Mouse (Mus musculus) embryonic facial prominence, embryonic 11.5 days (tissue): ENCODE measurements at regions not wholly inside any gene's neighbourhood (a gene's known extent, or its start where the extent isn't known, plus 50 kb on each side); places are given as distances from the start of the nearest gene placed in this dataset.
A peak's percentile ranks its signal among the peaks of the same experiment; 100 is the strongest.

Experiments used
- ATAC-seq: fragments of 200-750 bp; cut with Nextera tagmentation; replicated peaks from 2 replicates; pipeline ENCODE4 v1.8.0; 2017; ENCODE audit warnings: low read depth; ENCODE audit not compliant: insufficient number of reproducible peaks, low FRiP score, low TSS enrichment
- DNase-seq: peaks from one replicate; pipeline ENCODE4 v3.0.0-alpha.2; 2015; ENCODE audit warnings: low spot score
- H3K27ac ChIP-seq: fragments of 300-500 bp; sonication (generic); replicated peaks from 2 replicates; pipeline ENCODE4 v1.5.1; 2014; ENCODE audit warnings: mild to moderate bottlenecking, low read depth, low read length, control low read depth
- H3K27me3 ChIP-seq: fragments of 300-500 bp; sonication (generic); 2 replicates; pipeline ENCODE4 v1.6.1; 2014; ENCODE audit warnings: mild to moderate bottlenecking, low read length, moderate library complexity, mixed read lengths; ENCODE audit not compliant: control insufficient read depth, insufficient read depth
- H3K36me3 ChIP-seq: fragments of 300-500 bp; sonication (generic); replicated peaks from 2 replicates; pipeline ENCODE4 v1.6.1; 2014; ENCODE audit warnings: low read depth, mild to moderate bottlenecking, low read length, moderate library complexity, mixed read lengths; ENCODE audit not compliant: control insufficient read depth, insufficient read depth
- H3K4me1 ChIP-seq: fragments of 300-500 bp; sonication (generic); 2 replicates; pipeline ENCODE4 v1.6.1; 2014; ENCODE audit warnings: low read length, mixed read lengths; ENCODE audit not compliant: control insufficient read depth, insufficient read depth
- H3K4me2 ChIP-seq: fragments of 300-500 bp; sonication (generic); 2 replicates; pipeline ENCODE4 v1.6.1; 2014; ENCODE audit warnings: low read depth, mild to moderate bottlenecking, control low read depth, low read length, moderate library complexity
- H3K4me3 ChIP-seq: fragments of 300-500 bp; sonication (generic); 2 replicates; pipeline ENCODE4 v1.5.1; 2014; ENCODE audit warnings: low read depth, low read length, control low read depth
- H3K9ac ChIP-seq: fragments of 300-500 bp; sonication (generic); replicated peaks from 2 replicates; pipeline ENCODE4 v1.6.1; 2014; ENCODE audit warnings: mild to moderate bottlenecking, control low read depth, low read length
- H3K9me3 ChIP-seq: fragments of 300-500 bp; sonication (generic); replicated peaks from 2 replicates; pipeline ENCODE4 v1.6.1; 2016; ENCODE audit warnings: mild to moderate bottlenecking, low read length, inconsistent platforms, mixed read lengths; ENCODE audit not compliant: control insufficient read depth
- WGBS: fragments of 180-500 bp; shearing (Covaris S2); extraction: QIAGEN DNeasy Blood & Tissue Kit; methylation state at CpG from one replicate; pipeline ENCODE4 v1.1.7; 2014; 5-methylcytosine and 5-hydroxymethylcytosine counted together

DNA sequence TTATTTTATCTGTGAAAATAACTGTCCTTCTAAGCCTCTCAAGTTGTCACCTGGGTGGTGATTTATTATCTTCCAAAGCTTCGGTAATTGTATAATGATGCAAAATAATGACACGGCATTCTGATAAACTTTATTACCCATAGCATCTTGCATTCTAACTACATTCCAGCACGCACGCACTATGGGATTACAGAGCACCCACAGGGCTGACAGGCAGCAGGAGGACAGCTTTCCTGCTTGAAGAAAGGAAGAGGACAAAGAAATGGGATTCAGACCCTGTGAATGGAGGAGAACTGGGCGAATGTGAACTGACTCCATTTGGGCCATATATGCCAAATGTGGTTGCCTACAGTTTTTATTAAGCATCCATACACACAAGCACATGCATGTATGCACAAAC lies 193.5 kb upstream of the Klhl29 start:
- ATAC-seq (no peak), DNase-seq (no peak)
- 87% methylated on average over 5 of the region's 5 CpGs for WGBS
- no peaks in the 10 kb centered on the region for H3K27me3 ChIP-seq
- H3K9ac ChIP-seq: no peak overlapping the region
- no peaks in the 10 kb centered on the region for H3K4me1 ChIP-seq
- H3K36me3 ChIP-seq: no peaks in the 10 kb centered on the region
- H3K9me3 ChIP-seq: no peaks in the 10 kb centered on the region
- no peak overlapping the region for H3K4me3 ChIP-seq
- H3K4me2 ChIP-seq: no peak overlapping the region
- no peak overlapping the region for H3K27ac ChIP-seq

DNA sequence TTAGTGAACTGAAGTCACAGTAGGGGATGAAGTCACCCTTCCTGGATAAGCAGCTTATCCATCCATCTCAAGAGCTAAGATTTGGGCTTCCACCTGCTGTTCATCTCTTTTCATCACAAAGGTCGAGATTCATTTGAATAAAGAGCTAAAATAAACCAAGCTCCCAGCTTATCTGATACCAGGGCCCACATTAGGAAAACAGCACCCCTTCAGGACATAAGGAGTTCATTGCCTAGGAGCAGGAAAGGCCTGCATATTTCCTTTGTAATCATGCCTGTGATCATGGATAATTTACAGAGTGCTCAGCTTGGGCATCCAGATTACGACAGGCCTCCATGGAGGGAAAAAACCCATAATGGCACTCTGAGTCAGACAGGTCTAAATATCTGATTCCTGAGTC lies 190.7 kb upstream of the Klhl29 start:
- Histone ChIP-seq H3K9ac (no peak overlapping the region), H3K4me2 (no peak overlapping the region), H3K9me3 (no peaks in the 10 kb centered on the region), H3K36me3 (no peaks in the 10 kb centered on the region), H3K27me3 (no peaks in the 10 kb centered on the region), H3K27ac (no peak overlapping the region), H3K4me1 (no peaks in the 10 kb centered on the region), H3K4me3 (no peak overlapping the region)
- 21% methylated on average over 2 of the region's 2 CpGs for WGBS
- no peak for ATAC-seq
- DNase-seq: peak; percentile 12

DNA sequence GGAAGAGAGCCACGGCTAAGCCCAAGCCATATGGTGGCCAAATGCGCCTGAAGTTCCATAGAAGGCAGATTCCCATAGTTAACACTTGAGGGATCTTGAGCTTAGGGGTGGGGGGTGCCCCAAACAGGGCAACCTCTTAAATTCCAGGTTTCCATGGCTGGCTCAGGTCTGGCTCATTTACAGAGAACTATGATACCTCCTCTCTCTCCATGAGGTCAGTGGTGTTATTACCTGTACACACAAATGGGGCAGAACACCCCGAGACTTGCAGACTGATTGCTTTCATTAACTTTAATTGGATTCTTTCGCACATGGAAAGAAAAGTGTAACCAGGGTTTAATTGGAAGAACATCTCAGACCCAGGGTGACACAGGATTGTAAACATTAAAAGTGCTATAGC lies 177.1 kb upstream of the Klhl29 start:
- Histone ChIP-seq H3K4me1 (no peaks in the 10 kb centered on the region), H3K9me3 (no peaks in the 10 kb centered on the region), H3K27ac (no peak overlapping the region), H3K4me2 (no peak overlapping the region), H3K36me3 (no peaks in the 10 kb centered on the region), H3K9ac (no peak overlapping the region), H3K27me3 (no peaks in the 10 kb centered on the region), H3K4me3 (no peak overlapping the region)
- ATAC-seq (0 out of 2 replicates have a peak, but pooled peaks have one; percentile 12), DNase-seq (no peak)
- WGBS: 53% methylated on average over 4 of the region's 4 CpGs

DNA sequence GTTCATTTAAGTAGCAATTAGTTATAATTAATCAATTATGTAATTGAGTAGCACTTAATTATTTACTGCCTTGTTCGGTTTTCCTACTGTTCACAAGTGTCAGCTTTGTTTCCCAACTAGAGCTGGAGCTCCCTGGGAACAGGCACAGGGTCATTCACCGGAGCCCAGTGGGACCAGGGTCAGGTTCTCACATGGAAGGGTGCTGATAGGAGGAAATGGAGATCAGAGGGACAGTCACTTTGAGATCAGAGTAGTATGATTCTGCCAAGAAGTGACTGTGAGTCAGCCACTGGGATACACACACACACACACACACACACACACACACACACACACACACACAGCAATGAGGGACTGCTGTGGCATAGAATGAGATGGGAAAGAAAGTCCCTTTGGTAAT lies 176.4 kb upstream of the Klhl29 start:
- no peak overlapping the region for H3K4me2 ChIP-seq
- H3K9me3 ChIP-seq: no peaks in the 10 kb centered on the region
- H3K27ac ChIP-seq: no peak overlapping the region
- H3K36me3 ChIP-seq: no peaks in the 10 kb centered on the region
- no peak overlapping the region for H3K9ac ChIP-seq
- no peak overlapping the region for H3K4me3 ChIP-seq
- 52% methylated on average over 2 of the region's 2 CpGs for WGBS
- ATAC-seq: no peak
- DNase-seq: no peak
- no peaks in the 10 kb centered on the region for H3K4me1 ChIP-seq
- H3K27me3 ChIP-seq: no peaks in the 10 kb centered on the region

DNA sequence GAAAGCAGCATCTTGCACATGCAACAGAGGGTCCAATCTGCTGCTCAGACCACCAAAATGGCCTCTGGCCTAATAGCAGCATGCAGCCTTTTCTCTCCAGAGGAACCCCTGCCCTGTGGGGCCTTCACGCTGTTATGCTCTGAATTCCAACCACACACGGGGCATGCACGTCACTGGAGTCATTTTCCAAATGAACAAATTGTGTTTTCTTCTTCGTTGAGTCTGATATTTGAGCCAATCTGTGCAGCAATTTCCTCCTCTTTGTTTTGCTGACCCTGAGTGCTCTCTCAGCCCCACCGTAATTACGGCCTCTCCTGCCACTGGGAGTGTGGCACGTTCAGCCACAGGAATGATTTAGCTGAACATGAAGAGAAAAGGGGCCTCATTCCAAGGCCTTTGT lies 174.3 kb upstream of the Klhl29 start:
- ATAC-seq (0 out of 2 replicates have a peak, but pooled peaks have one; percentile 50), DNase-seq (peak; percentile 48)
- H3K9me3 ChIP-seq: no peaks in the 10 kb centered on the region
- no peak overlapping the region for H3K4me3 ChIP-seq
- no peak overlapping the region for H3K27ac ChIP-seq
- 11% methylated on average over 7 of the region's 7 CpGs for WGBS
- no peaks in the 10 kb centered on the region for H3K4me1 ChIP-seq
- H3K9ac ChIP-seq: no peak overlapping the region
- no peaks in the 10 kb centered on the region for H3K27me3 ChIP-seq
- H3K36me3 ChIP-seq: no peaks in the 10 kb centered on the region
- no peak overlapping the region for H3K4me2 ChIP-seq

DNA sequence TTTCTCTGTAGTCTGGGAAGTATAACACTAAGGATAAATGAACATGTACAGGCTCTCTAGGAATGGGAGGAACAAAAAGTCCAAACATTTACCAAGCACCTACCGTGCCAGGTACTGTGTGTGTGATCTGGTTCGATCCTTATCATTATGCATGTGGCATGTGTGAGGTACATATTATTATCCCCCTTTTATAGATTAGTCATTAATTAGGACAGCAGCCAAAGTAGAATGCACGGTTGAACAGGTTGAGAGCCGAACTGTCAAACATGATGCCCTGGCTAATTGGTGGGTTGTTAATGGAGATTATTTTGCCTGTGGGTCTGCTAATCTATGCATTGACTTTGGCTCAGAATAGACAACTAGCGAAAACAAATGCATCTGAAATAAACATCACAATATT lies 172.2 kb upstream of the Klhl29 start:
- H3K27me3 ChIP-seq: no peaks in the 10 kb centered on the region
- no peak overlapping the region for H3K4me3 ChIP-seq
- no peaks in the 10 kb centered on the region for H3K9me3 ChIP-seq
- H3K4me2 ChIP-seq: no peak overlapping the region
- H3K9ac ChIP-seq: no peak overlapping the region
- ATAC-seq (no peak), DNase-seq (no peak)
- H3K4me1 ChIP-seq: no peaks in the 10 kb centered on the region
- WGBS: 85% methylated on average over 5 of the region's 5 CpGs
- no peaks in the 10 kb centered on the region for H3K36me3 ChIP-seq
- H3K27ac ChIP-seq: no peak overlapping the region

DNA sequence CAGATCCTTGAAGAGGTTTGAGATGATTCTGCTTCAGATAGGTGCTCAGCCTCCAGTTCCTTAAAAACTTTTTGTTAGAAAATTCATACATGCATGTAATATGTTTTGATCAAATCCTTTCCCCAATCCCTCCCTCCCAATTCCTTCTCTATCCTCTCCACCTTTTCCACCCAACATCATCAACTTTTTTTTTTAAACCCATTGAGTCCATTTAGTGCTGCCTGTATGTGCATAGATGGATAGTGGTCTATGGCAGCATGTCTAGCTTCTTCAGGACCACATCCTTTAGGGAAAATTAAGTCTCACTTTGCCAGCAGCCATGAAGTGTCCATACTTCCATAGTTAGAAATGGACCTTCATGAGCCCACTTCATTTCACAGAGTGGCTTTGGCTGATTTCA lies 167.2 kb upstream of the Klhl29 start:
- no peaks in the 10 kb centered on the region for H3K27me3 ChIP-seq
- H3K9me3 ChIP-seq: no peaks in the 10 kb centered on the region
- H3K4me1 ChIP-seq: no peaks in the 10 kb centered on the region
- no peak overlapping the region for H3K27ac ChIP-seq
- H3K4me2 ChIP-seq: no peak overlapping the region
- H3K9ac ChIP-seq: no peak overlapping the region
- no peak for ATAC-seq
- no peaks in the 10 kb centered on the region for H3K36me3 ChIP-seq
- DNase-seq: no peak
- H3K4me3 ChIP-seq: no peak overlapping the region

DNA sequence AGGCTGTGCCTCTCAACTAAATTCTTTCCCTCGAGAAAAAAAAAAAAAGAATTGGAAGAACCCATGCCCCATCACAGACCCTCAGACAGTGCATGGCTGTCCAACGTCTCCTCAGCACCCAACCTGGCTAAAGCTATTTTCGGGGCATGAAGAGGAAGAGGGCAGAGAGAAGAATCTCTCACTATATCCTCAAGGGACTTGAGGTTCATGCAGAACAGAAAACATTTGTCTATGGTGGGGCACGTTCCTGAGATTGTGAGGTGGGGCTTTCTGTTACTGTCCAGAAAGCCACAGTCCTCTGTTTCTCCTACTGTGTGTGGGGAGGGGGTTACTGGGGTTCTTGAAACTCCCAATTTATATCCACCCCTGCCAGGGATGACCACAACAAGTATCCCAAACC lies 120.8 kb upstream of the Klhl29 start:
- H3K27me3 ChIP-seq: no peaks in the 10 kb centered on the region
- H3K27ac ChIP-seq: no peak overlapping the region
- no peak overlapping the region for H3K4me2 ChIP-seq
- 77% methylated on average over 4 of the region's 4 CpGs for WGBS
- no peak overlapping the region for H3K9ac ChIP-seq
- no peaks in the 10 kb centered on the region for H3K9me3 ChIP-seq
- DNase-seq (no peak), ATAC-seq (no peak)
- H3K4me1 ChIP-seq: no peaks in the 10 kb centered on the region
- H3K36me3 ChIP-seq: no peaks in the 10 kb centered on the region
- no peak overlapping the region for H3K4me3 ChIP-seq
